Mouse (Mus musculus): Measurements from ENCODE around the gene P4hb. TPM values are rescaled to one million over a fixed set of nuclear protein-coding genes. Genes with fewer than 3 reads are reported as not detected.

P4hb gene
- 746 and 800 TPM in 2 replicates for polyA plus RNA-seq (2014; fragmentation: Nextera tagmentation; extraction: Ambion mirVana)

DNA sequence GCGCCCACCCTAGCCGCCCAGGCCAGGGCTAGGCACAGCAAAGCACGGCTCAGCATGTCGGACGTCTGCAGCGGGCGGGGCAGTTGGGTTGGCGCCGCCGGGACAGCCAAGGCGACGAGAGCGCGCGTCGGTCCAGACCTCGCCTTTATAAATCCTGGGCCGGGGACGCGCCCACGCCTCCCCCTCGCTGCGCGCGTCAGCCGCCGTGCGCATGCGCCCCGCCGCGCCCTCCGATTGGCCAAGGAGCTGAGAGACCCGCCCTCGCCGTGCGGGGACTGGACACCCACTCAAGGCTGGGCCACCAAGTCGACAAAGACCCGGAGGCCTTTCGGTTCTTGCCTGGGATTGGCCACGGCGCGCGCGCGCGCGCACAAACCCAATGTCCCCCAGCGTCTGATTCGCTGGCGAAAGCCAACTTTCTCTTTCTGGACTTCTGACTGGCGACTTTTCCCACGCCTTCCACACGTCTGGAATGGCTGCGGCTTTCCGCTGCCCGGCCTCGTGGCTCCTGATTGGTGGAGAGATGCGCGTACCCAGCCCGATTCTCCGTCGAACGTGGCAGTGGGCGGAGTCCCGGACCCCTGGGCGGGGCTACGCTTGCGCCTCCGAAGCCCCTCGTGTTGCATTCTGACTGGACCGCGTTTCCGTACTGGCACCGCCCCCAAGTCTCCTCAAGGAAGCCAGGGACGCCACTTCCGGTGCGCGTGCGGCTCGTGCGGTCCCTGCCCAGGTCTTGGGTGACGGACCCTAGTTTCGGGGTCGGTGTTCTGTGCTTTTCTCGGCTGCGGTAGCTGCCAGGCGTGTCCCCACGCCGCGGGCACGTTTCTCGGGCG, at the start of gene P4hb:
Gene P4hb, minus strand, starts transcription at position 502 of the 833 bp plus-strand sequence.
- Histone ChIP-seq H3K4me3 (ENCODE audit: low read depth, low read length) (peak within 1 kb of the TSS; percentile 98), H3K27ac (ENCODE audit: low read depth) (peak within 1 kb of the TSS; percentile 95), H3K9ac (ENCODE audit: low read length) (peak within 1 kb of the TSS; percentile 94), H3K4me2 (ENCODE audit: low read length) (peak within 1 kb of the TSS; percentile 85), H3K9me3 (ENCODE audit: control insufficient read depth, low read length) (no peaks in the 10 kb centered on the region), H3K36me3 (ENCODE audit: control insufficient read depth, insufficient read depth, low read length) (peaks cover 42% of the 10 kb centered on the region), H3K27me3 (replicated peaks; ENCODE audit: control insufficient read depth, insufficient read depth, low read length) (no peaks in the 10 kb centered on the region), H3K4me1 (replicated peaks; ENCODE audit: control insufficient read depth, insufficient read depth, low read length) (peaks cover 15% of the 10 kb centered on the region)
- peak; percentile 99 for DNase-seq (ENCODE audit: low spot score)
- ATAC-seq (replicated peaks; ENCODE audit: low FRiP score, low TSS enrichment, low read depth): peak; percentile 96
- under 1% methylated on average over 94 of the region's 94 CpGs for WGBS

DNA sequence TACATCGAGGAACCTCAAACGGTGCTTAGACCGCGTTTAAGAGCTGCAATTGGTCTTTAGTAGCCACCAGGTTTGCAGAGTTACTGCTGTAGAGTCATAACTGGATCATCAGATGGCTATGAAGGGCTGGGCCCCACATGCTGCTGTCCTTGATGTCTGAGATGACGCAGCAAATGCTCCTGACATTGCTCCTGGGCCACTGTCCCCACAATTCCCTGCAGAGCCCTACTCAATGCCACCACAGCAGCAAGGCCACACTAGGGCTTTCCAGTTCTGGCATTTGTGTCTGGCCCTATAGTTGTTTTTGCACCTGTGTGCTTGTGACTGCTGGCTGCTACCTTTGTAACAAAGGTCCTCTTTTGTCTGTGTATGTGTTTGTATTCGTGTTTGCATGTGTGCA, 49.8 kb upstream of the P4hb start:
- H3K27me3 ChIP-seq (replicated peaks; ENCODE audit: control insufficient read depth, insufficient read depth, low read length): no peaks in the 10 kb centered on the region
- peaks cover 48% of the 10 kb centered on the region for H3K36me3 ChIP-seq (ENCODE audit: control insufficient read depth, insufficient read depth, low read length)
- H3K9ac ChIP-seq (ENCODE audit: low read length): no peak overlapping the region
- peaks cover 12% of the 10 kb centered on the region for H3K4me1 ChIP-seq (replicated peaks; ENCODE audit: control insufficient read depth, insufficient read depth, low read length)
- WGBS: 89% methylated on average over 6 of the region's 6 CpGs
- no peak for DNase-seq (ENCODE audit: low spot score)
- no peaks in the 10 kb centered on the region for H3K9me3 ChIP-seq (ENCODE audit: control insufficient read depth, low read length)
- no peak overlapping the region for H3K4me2 ChIP-seq (ENCODE audit: low read length)
- no peak for ATAC-seq (replicated peaks; ENCODE audit: low FRiP score, low TSS enrichment, low read depth)
- H3K4me3 ChIP-seq (ENCODE audit: low read depth, low read length): no peak overlapping the region
- H3K27ac ChIP-seq (ENCODE audit: low read depth): no peak overlapping the region

- peaks cover 15% of the 10 kb centered on the region for H3K4me1 ChIP-seq (replicated peaks; ENCODE audit: control insufficient read depth, insufficient read depth, low read length)
- no peak overlapping the region for H3K4me2 ChIP-seq (ENCODE audit: low read length)
- no peaks in the 10 kb centered on the region for H3K27me3 ChIP-seq (replicated peaks; ENCODE audit: control insufficient read depth, insufficient read depth, low read length)
- peaks cover 47% of the 10 kb centered on the region for H3K36me3 ChIP-seq (ENCODE audit: control insufficient read depth, insufficient read depth, low read length)
- H3K9ac ChIP-seq (ENCODE audit: low read length): no peak overlapping the region
- no peak overlapping the region for H3K27ac ChIP-seq (ENCODE audit: low read depth)
- no peaks in the 10 kb centered on the region for H3K9me3 ChIP-seq (ENCODE audit: control insufficient read depth, low read length)
- ATAC-seq (replicated peaks; ENCODE audit: low FRiP score, low TSS enrichment, low read depth) (no peak), DNase-seq (ENCODE audit: low spot score) (no peak)
- WGBS: 92% methylated on average over 14 of the region's 14 CpGs
- no peak overlapping the region for H3K4me3 ChIP-seq (ENCODE audit: low read depth, low read length)
These were observed 47.1 kb upstream of the P4hb start for GRCm38 (mm10) chr11:120620195-120620594.

- WGBS: 93% methylated on average over 25 of the region's 25 CpGs
- H3K4me1 ChIP-seq (replicated peaks; ENCODE audit: control insufficient read depth, insufficient read depth, low read length): peaks cover 10% of the 10 kb centered on the region
- no peak for ATAC-seq (replicated peaks; ENCODE audit: low FRiP score, low TSS enrichment, low read depth)
- H3K9me3 ChIP-seq (ENCODE audit: control insufficient read depth, low read length): no peaks in the 10 kb centered on the region
- peaks cover 59% of the 10 kb centered on the region for H3K36me3 ChIP-seq (ENCODE audit: control insufficient read depth, insufficient read depth, low read length)
- H3K27ac ChIP-seq (ENCODE audit: low read depth): no peak overlapping the region
- no peaks in the 10 kb centered on the region for H3K27me3 ChIP-seq (replicated peaks; ENCODE audit: control insufficient read depth, insufficient read depth, low read length)
- no peak overlapping the region for H3K4me2 ChIP-seq (ENCODE audit: low read length)
- H3K9ac ChIP-seq (ENCODE audit: low read length): no peak overlapping the region
- DNase-seq (ENCODE audit: low spot score): no peak
- no peak overlapping the region for H3K4me3 ChIP-seq (ENCODE audit: low read depth, low read length)
These were observed 45.8 kb upstream of the P4hb start for GRCm38 (mm10) chr11:120618619-120619535.

GRCm38 (mm10) chr11:120617519-120618112, 44.6 kb upstream of the P4hb start, which contains the start of gene Pcyt2:
Gene Pcyt2 (minus strand): TSS chr11:120617936.
- peak within 1 kb of the TSS; percentile 64 for H3K27ac ChIP-seq (ENCODE audit: low read depth)

DNA sequence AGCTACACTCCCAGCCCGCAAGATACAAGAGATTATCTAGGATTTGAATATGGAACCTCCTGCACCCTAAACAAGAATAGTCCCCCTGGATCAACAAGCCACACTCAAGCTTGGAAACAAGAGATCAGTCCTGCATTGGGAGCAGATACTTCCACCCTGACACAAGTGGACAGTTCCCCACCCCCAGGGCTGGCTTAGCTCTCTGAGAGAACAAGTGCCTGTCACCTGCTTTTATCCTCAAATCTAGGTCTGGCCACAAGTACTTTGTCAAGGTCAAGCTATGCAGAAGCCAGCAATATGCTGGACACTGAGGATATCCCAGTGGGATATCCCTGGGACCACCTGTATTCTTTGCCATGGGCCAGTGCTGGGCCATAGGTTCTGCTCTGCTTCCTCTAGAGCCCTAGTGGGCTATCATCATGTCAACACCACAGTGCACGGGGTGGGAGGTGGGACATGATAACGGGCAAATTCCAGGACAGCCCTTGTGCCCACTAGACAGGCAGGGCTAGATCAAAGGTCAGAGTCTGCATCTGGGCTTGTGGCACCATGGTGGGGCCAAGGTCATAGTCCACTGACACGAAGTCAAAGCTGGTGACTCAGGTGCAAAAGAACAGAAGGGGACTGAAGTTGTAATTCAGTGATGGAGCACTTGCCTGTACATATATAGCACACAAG, 43.7 kb upstream of the P4hb start:
- 42% methylated on average over 4 of the region's 4 CpGs for WGBS
- Histone ChIP-seq H3K4me1 (replicated peaks; ENCODE audit: control insufficient read depth, insufficient read depth, low read length) (peaks cover 8% of the 10 kb centered on the region), H3K9ac (ENCODE audit: low read length) (peak overlapping the region; percentile 76), H3K36me3 (ENCODE audit: control insufficient read depth, insufficient read depth, low read length) (peaks cover 59% of the 10 kb centered on the region), H3K9me3 (ENCODE audit: control insufficient read depth, low read length) (no peaks in the 10 kb centered on the region), H3K4me3 (ENCODE audit: low read depth, low read length) (peak overlapping the region; percentile 75), H3K4me2 (ENCODE audit: low read length) (peak overlapping the region; percentile 80), H3K27ac (ENCODE audit: low read depth) (no peak overlapping the region), H3K27me3 (replicated peaks; ENCODE audit: control insufficient read depth, insufficient read depth, low read length) (no peaks in the 10 kb centered on the region)
- DNase-seq (ENCODE audit: low spot score) (no peak), ATAC-seq (replicated peaks; ENCODE audit: low FRiP score, low TSS enrichment, low read depth) (no peak)

More at GRCm38 (mm10) chr11:120617519-120618112, 44.6 kb upstream of the P4hb start, which contains the start of gene Pcyt2:
- peak; percentile 90 for DNase-seq (ENCODE audit: low spot score)
- Histone ChIP-seq H3K4me1 (replicated peaks; ENCODE audit: control insufficient read depth, insufficient read depth, low read length) (peaks cover 8% of the 10 kb centered on the region), H3K9ac (ENCODE audit: low read length) (peak within 1 kb of the TSS; percentile 76), H3K4me3 (ENCODE audit: low read depth, low read length) (peak within 1 kb of the TSS; percentile 75), H3K4me2 (ENCODE audit: low read length) (peak within 1 kb of the TSS; percentile 80), H3K27me3 (replicated peaks; ENCODE audit: control insufficient read depth, insufficient read depth, low read length) (no peaks in the 10 kb centered on the region), H3K36me3 (ENCODE audit: control insufficient read depth, insufficient read depth, low read length) (peaks cover 57% of the 10 kb centered on the region), H3K9me3 (ENCODE audit: control insufficient read depth, low read length) (no peaks in the 10 kb centered on the region)
- peak; percentile 89 for ATAC-seq (replicated peaks; ENCODE audit: low FRiP score, low TSS enrichment, low read depth)
- WGBS: under 1% methylated on average over 56 of the region's 56 CpGs

DNA sequence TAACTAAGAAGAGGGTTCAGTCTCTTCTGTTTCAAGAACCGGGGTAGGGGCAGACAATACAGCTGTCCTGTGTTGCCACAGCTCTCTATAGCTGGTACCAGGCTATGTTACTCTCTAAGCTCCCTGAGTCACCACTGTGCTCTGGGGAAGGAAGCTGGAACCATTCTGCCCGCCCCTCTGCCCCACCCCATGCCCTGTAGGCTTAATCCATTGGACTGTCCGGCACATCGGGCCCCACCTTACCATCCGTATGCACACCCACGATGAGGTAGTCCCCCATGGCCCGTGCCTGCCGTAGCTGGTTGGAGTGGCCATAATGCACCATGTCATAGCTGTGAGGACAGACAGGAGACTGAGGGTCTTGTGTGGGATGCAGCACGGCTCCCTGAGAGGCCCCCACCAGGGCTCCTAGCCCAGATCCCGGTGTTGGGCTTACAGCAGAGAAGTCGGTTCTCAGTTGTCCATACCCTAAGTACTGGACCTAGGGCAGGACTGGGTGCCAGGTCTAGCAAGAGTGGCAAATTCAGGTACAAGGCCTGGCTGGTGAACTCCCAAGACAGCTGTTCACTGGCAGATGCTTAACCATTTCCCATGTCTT, 42.7 kb upstream of the P4hb start:
- Histone ChIP-seq H3K9ac (ENCODE audit: low read length) (no peak overlapping the region), H3K27ac (ENCODE audit: low read depth) (no peak overlapping the region), H3K27me3 (replicated peaks; ENCODE audit: control insufficient read depth, insufficient read depth, low read length) (no peaks in the 10 kb centered on the region), H3K4me1 (replicated peaks; ENCODE audit: control insufficient read depth, insufficient read depth, low read length) (peaks cover 8% of the 10 kb centered on the region), H3K9me3 (ENCODE audit: control insufficient read depth, low read length) (no peaks in the 10 kb centered on the region), H3K4me2 (ENCODE audit: low read length) (no peak overlapping the region), H3K36me3 (ENCODE audit: control insufficient read depth, insufficient read depth, low read length) (peaks cover 60% of the 10 kb centered on the region), H3K4me3 (ENCODE audit: low read depth, low read length) (no peak overlapping the region)
- DNase-seq (ENCODE audit: low spot score) (no peak), ATAC-seq (replicated peaks; ENCODE audit: low FRiP score, low TSS enrichment, low read depth) (no peak)
- WGBS: 86% methylated on average over 11 of the region's 11 CpGs

Measured in intestine, embryonic 14.5 days (tissue).